Mouse (Mus musculus) brain, embryonic 14.5 days (tissue): ENCODE measurements at regions not wholly inside any gene's neighbourhood (a gene's known extent, or its start where the extent isn't known, plus 50 kb on each side); places are given as distances from the start of the nearest gene placed in this dataset.

Experiments
- DNase-seq: peaks from one replicate; pipeline ENCODE4 v3.0.0-alpha.2; 2011; ENCODE audit warnings: low read depth
- CTCF ChIP-seq: fragments of 200-500 bp; IDR thresholded peaks from 2 replicates; pipeline ENCODE4 v1.5.1; 2012; ENCODE audit warnings: inconsistent platforms, mild to moderate bottlenecking, moderate library complexity, borderline replicate concordance; ENCODE audit not compliant: insufficient read depth, insufficient read length; ENCODE audit errors: extremely low read depth
- POLR2A ChIP-seq: fragments of 200-500 bp; IDR thresholded peaks from 2 replicates; pipeline ENCODE4 v1.6.1; 2012; ENCODE audit warnings: mild to moderate bottlenecking, inconsistent platforms, borderline replicate concordance; ENCODE audit not compliant: poor library complexity, insufficient read depth, insufficient read length, severe bottlenecking; ENCODE audit errors: extremely low read depth

DNA sequence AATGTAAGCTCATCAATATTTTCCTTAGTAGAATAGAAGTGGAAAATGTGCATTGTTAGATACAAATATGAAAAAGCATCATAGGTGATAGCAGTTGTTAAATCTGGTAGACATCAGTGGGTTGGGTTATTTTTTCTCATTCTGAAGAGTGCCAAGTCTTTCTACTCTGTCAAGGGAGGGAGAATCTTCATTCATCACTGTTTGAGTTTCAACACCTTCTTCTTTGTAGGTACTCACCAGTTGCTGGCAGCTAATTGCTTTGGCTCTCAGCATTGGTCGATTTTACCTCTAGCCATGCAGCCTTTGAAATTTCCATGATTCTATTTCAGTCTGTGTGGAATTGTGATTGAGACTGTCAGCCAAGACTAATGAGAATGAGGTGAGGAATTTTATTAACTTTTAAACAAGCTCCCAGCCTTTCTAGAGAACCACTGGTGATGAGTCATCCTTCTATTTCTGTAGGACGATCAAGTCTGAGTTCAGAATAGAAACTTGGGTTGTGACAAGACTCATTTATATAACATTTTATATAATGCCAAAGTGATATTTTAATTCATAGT, 590.3 kb downstream of the Gabrg1 start:
- DNase-seq, result peak; percentile 15

More for the DNA sequence above, 590.3 kb downstream of the Gabrg1 start:
- TF ChIP-seq POLR2A (no peak), CTCF (no peak)
